Mouse (Mus musculus) brain, adult 2 months (tissue): Measurements from ENCODE around the gene Olfr527.

Experiments used
- DNase-seq: peaks from one replicate; pipeline ENCODE4 v3.0.0; 2011; ENCODE audit warnings: low read depth, low spot score

Gene Olfr527

DNA sequence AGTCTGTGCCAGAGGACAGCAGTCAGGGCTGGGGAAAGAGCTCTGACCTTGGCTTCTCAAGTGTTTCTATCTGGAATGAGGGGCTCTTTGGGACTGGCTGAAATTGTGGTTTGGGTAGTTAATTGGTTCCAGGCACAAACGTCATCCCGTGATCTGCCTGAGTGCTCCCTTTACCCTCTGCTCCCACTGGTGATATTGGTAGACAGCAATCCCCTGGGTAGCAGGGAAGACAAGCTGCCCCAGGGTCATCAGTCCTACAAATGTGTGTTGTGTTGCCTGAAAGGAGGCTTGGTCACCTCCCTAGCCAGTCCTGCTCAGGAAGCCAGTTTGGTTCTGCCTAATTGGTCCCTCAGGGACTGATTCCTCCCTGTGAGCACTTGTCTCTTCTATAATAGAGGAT lies at the start of gene Olfr527:
Olfr527 (plus strand) TSS at position 301 of the 400 bp plus-strand sequence.
- no peak for DNase-seq

GRCm38 (mm10) chr7:140295746-140296145 lies 38.1 kb upstream of the Olfr527 start:
- DNase-seq = no peak

GRCm38 (mm10) chr7:140296876-140297275 lies 36.9 kb upstream of the Olfr527 start:
- no peak for DNase-seq

DNA sequence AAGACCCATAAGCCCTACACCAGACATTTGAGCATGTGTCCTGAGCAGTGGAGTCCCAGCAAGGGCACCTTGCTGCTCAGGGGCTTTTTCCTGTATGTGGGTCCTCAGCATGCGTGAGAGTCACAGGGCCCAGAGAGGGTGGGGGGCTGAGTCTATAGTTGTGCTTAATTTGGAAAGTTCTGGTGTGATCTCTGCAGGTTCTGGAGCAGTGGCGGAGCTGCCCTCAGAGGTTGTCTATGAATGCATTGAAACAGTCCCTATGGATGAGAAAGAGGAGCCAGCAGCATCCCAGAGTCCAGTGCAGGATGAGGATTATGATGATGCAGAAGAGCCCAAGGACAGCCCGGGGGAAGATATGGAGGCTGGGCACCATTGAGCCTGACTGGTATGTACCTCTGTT lies 34.4 kb upstream of the Olfr527 start:
- no peak for DNase-seq

- DNase-seq = no peak
These were observed 13.9 kb upstream of the Olfr527 start for GRCm38 (mm10) chr7:140319861-140320385.

GRCm38 (mm10) chr7:140320558-140320957 lies 13.3 kb upstream of the Olfr527 start, which contains the start of gene Olfr525:
Gene Olfr525, plus strand, starts transcription at chr7:140320858.
- DNase-seq = no peak

GRCm38 (mm10) chr7:140321135-140321534 lies 12.7 kb upstream of the Olfr527 start:
- no peak for DNase-seq

- no peak for DNase-seq
These were observed 4.0 kb upstream of the Olfr527 start for GRCm38 (mm10) chr7:140329766-140330304.

DNA sequence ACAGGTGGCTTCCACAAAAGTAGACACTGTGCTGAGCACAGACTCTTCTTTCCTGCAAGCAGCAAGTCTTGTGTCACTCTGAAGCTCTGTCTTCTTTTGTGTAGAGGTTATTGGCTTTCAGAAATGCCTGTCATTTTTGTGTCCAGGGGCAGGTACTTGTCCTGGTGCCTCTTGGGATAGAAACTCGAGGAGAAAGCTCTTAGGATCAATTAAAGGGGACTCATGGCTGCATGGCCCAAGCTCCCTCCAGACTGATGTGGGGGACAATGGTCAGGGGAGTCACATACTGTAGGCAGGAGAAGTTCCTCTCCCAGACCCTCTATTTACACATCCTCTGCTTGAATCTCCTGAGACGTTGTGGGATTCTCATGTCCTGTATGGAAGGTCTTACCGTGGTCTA lies 27.8 kb downstream of the Olfr527 start, which contains the start of gene Olfr60:
Olfr60 (minus strand) TSS at position 101 of the 400 bp plus-strand sequence.
- DNase-seq = no peak

- no peak for DNase-seq
These were observed 40.5 kb downstream of the Olfr527 start for GRCm38 (mm10) chr7:140374300-140374699.

DNA sequence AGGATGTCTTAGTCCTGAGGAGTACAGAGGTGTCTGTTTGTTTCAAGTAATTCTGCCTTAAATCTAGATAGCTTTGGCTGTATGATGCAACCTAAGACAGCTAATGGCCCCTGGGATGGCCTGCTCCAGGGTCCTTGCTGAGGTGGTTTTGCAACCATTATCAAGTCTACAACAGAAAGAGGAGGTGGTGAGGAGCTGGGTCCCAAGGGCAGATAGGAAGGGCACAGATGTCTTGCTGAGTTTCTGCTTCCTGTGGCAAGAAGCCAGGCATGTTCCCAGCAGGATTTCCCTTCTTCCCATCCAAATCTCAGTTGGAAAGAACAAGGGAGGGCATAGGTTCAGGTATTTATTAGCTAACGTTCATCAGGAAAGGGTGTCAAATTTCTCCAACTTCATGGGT lies 42.4 kb downstream of the Olfr527 start, which contains the start of gene Olfr530:
Olfr530 (minus strand) TSS at position 101 of the 400 bp plus-strand sequence.
- DNase-seq = no peak

DNA sequence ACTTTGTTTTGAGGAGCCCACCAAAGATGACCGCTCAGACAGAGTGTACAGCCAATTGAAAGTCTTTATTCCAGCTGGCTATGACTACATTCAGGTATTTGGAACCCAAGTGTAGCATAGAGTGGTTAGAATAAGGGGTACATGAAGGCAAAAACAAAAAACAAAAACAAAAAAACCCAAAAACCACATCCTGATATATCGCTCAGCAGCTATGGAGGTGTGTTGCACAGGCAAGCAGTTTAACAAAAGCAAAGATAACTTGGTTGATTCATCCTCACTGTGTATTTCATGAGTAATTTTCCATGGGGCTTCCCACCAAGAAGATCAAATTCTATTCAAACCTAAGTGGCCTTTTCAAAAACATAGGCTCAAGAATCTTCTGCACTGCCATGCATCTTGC lies 43.1 kb downstream of the Olfr527 start:
- DNase-seq = no peak
